Mouse (Mus musculus) bone marrow, adult 2 months (tissue): Measurements from ENCODE around the gene Prps1l1.

ENCODE experiments used
- CTCF ChIP-seq: fragments of 200-500 bp; IDR thresholded peaks from 2 replicates; pipeline ENCODE4 v1.5.1; 2011; ENCODE audit warnings: low read length, control low read depth; ENCODE audit not compliant: control insufficient read depth, insufficient read depth
- POLR2A ChIP-seq: fragments of 200-500 bp; IDR thresholded peaks from 2 replicates; pipeline ENCODE4 v1.6.1; 2011; ENCODE audit warnings: low read depth, mild to moderate bottlenecking, control low read depth, low read length, borderline replicate concordance; ENCODE audit not compliant: control insufficient read depth

DNA sequence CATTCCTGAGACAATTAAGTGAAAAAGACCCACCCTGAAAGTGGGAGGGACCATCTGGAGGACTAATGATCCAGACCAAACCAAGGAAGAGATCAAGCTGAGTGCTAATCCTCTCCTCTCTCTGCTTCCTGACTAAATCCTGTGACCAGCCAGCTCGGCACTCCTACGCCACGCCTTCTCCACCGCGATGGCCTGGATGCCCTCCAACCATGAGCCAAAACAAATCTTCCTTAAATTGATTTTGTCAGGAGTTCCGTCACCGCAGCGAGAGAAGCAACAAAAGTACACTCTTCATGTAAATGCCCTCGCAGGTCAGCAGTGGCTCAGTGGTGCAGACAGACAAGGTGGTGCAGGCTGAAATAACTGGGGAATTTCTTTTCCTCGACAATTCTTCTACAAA, 37.5 kb downstream of the Prps1l1 start:
- TF ChIP-seq CTCF = no peak
- no peak for TF ChIP-seq POLR2A
